In the genomic region with DNA sequence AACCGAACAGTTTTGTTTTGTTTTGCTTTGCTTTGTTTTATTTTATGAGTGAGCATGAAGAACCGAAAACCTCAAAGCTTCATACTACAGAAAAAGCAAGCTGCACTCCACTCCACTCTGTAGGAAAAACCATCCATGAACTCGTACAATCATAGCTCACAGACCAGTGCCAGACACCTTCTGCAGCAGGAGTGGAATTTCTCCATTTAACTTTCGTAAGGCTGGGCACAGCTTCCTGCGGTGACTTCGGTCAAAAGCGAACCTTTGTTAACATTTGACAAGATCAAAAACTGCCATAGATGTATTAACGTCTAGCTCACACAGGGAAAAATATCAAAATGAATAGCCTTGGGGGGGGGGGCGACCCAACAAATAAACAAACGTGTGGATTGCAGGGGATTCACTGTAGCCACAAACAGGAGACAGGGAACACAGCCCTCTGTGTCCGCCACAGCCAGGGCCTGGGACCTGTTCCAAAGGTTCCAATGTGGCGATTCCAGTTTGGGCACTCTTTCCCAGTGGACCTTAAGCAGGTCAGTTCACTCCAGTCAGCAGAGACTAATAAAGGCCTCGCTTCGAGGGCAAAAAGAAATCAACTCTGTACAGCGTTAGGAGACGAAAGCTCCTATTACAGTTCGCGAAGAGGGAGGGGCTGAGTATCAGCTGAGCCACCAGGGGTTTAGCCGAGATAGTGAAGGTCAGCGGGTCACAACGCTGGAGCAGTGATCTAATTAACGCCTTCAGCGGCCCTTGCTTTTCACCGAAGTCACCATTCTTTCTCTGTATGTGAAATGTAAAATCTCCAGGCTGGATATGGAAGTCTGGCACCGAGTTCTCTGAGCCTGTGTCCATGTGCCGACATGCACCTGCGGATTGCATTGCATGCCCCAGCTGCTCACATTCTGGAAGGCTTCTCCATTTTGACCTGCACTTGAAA, we compare ENCODE assay signal across 8 mouse cellular contexts.
DNase-seq lines count a peak whose midpoint lies in the region; ATAC-seq and TF ChIP-seq lines count a peak whose summit lies in the region.

No protein-coding gene starts in this region.

- TF ChIP-seq POLR2A in ES-Bruce4 (IDR thresholded peaks at IDR 0.05; ENCODE audit: insufficient read depth, low read length), result no peak

- TF ChIP-seq EP300 in ES-Bruce4 (IDR thresholded peaks at IDR 0.05; ENCODE audit: insufficient read depth, low read depth, low read length), result no peak

- peak overlapping the region; percentile 56; the same call in 1 of the 2 replicates for H3K27ac ChIP-seq in ES-Bruce4 (ENCODE audit: insufficient read depth, low read length)
- H3K27ac ChIP-seq in forebrain, embryonic 14.5 days (ENCODE audit: low read depth, low read length), result no peak overlapping the region
- H3K27ac ChIP-seq in hindbrain, embryonic 12.5 days, result peak overlapping the region; percentile 60
- H3K27ac ChIP-seq in limb, embryonic 10.5 days, result peak overlapping the region; percentile 61; the same call in 1 of the 2 replicates

- H3K4me3 ChIP-seq in ES-Bruce4 (ENCODE audit: low read depth, low read length), result peak overlapping the region; percentile 12; the same call in 1 of the 2 replicates
- H3K4me3 ChIP-seq in forebrain, embryonic 14.5 days (ENCODE audit: low read depth, low read length), result no peak overlapping the region
- no peak overlapping the region for H3K4me3 ChIP-seq in hindbrain, embryonic 12.5 days
- H3K4me3 ChIP-seq in limb, embryonic 10.5 days, result peak overlapping the region; percentile 37

- H3K36me3 ChIP-seq in ES-Bruce4 (ENCODE audit: control insufficient read depth, insufficient read depth, low read length, poor library complexity, severe bottlenecking), result no peaks in the 10 kb centered on the region
- no peaks in the 10 kb centered on the region for H3K36me3 ChIP-seq in forebrain, embryonic 14.5 days (ENCODE audit: control insufficient read depth, insufficient read depth, low read length)
- H3K36me3 ChIP-seq in hindbrain, embryonic 12.5 days, result no peaks in the 10 kb centered on the region
- no peaks in the 10 kb centered on the region for H3K36me3 ChIP-seq in limb, embryonic 10.5 days

- WGBS in forebrain, embryonic 14.5 days, result 17% methylated on average over 27 of the region's 27 CpGs
- WGBS in hindbrain, embryonic 12.5 days, result 18% methylated on average over 27 of the region's 27 CpGs
- WGBS in limb, embryonic 10.5 days, result 21% methylated on average over 27 of the region's 27 CpGs

- H3K9me3 ChIP-seq in ES-Bruce4 (replicated peaks; ENCODE audit: control insufficient read depth, insufficient read depth, low read length, poor library complexity, severe bottlenecking), result no peaks in the 10 kb centered on the region
- H3K9me3 ChIP-seq in forebrain, embryonic 14.5 days (replicated peaks; ENCODE audit: control insufficient read depth, low read length), result 0 out of 2 replicates have a peak, but pooled peaks cover 3% of the 10 kb centered on the region
- no peaks in the 10 kb centered on the region for H3K9me3 ChIP-seq in hindbrain, embryonic 12.5 days (replicated peaks)
- H3K9me3 ChIP-seq in limb, embryonic 10.5 days (replicated peaks), result no peaks in the 10 kb centered on the region

- H3K9ac ChIP-seq in ES-Bruce4 (ENCODE audit: low read depth, poor library complexity, severe bottlenecking), result no peak overlapping the region
- H3K9ac ChIP-seq in forebrain, embryonic 14.5 days (ENCODE audit: low read length), result peak overlapping the region; percentile 18; the same call in 1 of the 2 replicates
- no peak overlapping the region for H3K9ac ChIP-seq in hindbrain, embryonic 12.5 days

- H3K4me2 ChIP-seq in forebrain, embryonic 14.5 days (ENCODE audit: low read length), result peak overlapping the region; percentile 30
- peak overlapping the region; percentile 45 for H3K4me2 ChIP-seq in hindbrain, embryonic 12.5 days (replicated peaks)

- DNase-seq in cerebellum, adult 11 months, result peak; percentile 16
- DNase-seq in forebrain, embryonic 14.5 days (ENCODE audit: low spot score), result peak; percentile 17
- DNase-seq in limb, embryonic 10.5 days (ENCODE audit: low spot score), result peak; percentile 40
- peak; percentile 58 for DNase-seq in mesoderm, embryonic 11.5 days (ENCODE audit: low read depth, low spot score)
- peak; percentile 45 for DNase-seq in testis, postnatal 10 days (ENCODE audit: low spot score)
- no peak for DNase-seq in left cerebral cortex, adult 8-10 months (ENCODE audit: low spot score in 2 of 2)

- ATAC-seq in forebrain, embryonic 14.5 days, result peak; percentile 26; the same call in 1 of the 2 replicates
- peak; percentile 67; the same call in 1 of the 2 replicates for ATAC-seq in hindbrain, embryonic 12.5 days (ENCODE audit: low FRiP score)

- no peaks in the 10 kb centered on the region; the same call in 1 of the 2 replicates for H3K27me3 ChIP-seq in ES-Bruce4 (ENCODE audit: control insufficient read depth, insufficient read depth, low read length, poor library complexity, severe bottlenecking)
- no peaks in the 10 kb centered on the region for H3K27me3 ChIP-seq in forebrain, embryonic 14.5 days (replicated peaks; ENCODE audit: control insufficient read depth, insufficient read depth, low read length)
- H3K27me3 ChIP-seq in hindbrain, embryonic 12.5 days, result no peaks in the 10 kb centered on the region
- H3K27me3 ChIP-seq in limb, embryonic 10.5 days (ENCODE audit: low read depth, poor library complexity, severe bottlenecking), result 0 out of 2 replicates have a peak, but pooled peaks cover 8% of the 10 kb centered on the region

- H3K4me1 ChIP-seq in ES-Bruce4 (ENCODE audit: control insufficient read depth, insufficient read depth, low read length), result peaks cover 2% of the 10 kb centered on the region
- peaks cover 10% of the 10 kb centered on the region; the same call in 1 of the 2 replicates for H3K4me1 ChIP-seq in forebrain, embryonic 14.5 days (ENCODE audit: control insufficient read depth, insufficient read depth, low read length)
- peaks cover 14% of the 10 kb centered on the region for H3K4me1 ChIP-seq in hindbrain, embryonic 12.5 days
- peaks cover 22% of the 10 kb centered on the region for H3K4me1 ChIP-seq in limb, embryonic 10.5 days

- no peak for TF ChIP-seq CTCF in ES-Bruce4 (IDR thresholded peaks at IDR 0.05; ENCODE audit: low read depth, low read length)

Comparison
In these comparisons a context has a peak if more than half of its experiments do, and no peak if none do; other contexts are left out.
1. H3K4me3 ChIP-seq: peak in ES-Bruce4 (single experiment) and limb, embryonic 10.5 days (single experiment); none in forebrain, embryonic 14.5 days (single experiment) and hindbrain, embryonic 12.5 days (single experiment).
2. DNase-seq: peak in cerebellum, adult 11 months (single experiment), forebrain, embryonic 14.5 days (single experiment), limb, embryonic 10.5 days (single experiment), mesoderm, embryonic 11.5 days (single experiment) and testis, postnatal 10 days (single experiment); none in left cerebral cortex, adult 8-10 months (0 of 2).